Comparison of ENCODE assay signal across 9 mouse cellular contexts in genomic region chr4:91371819-91372215, GRCm38 (mm10). TPM values are rescaled to one million over a fixed set of nuclear protein-coding genes. Genes with fewer than 3 reads are reported as not detected.
A peak's percentile ranks its signal among the peaks of the same experiment; 100 is the strongest.
DNase-seq lines count a peak whose midpoint lies in the region; ATAC-seq lines count a peak whose summit lies in the region.
"Had no signal": no experiment of that assay in that cellular context is flagged by ENCODE, and none has a peak within 500 bp of the region (broad histone marks: within the 10 kb centered on the region; RNA-seq: fewer than 3 reads in every experiment).

No protein-coding gene starts in this region.

- peak overlapping the region; percentile 23; the same call in 1 of the 2 replicates for H3K9ac ChIP-seq in embryonic facial prominence, embryonic 15.5 days
- peak overlapping the region; percentile 76 for H3K9ac ChIP-seq in hindbrain, embryonic 11.5 days (ENCODE audit: low read depth, low read length)
- peak overlapping the region; percentile 56 for H3K9ac ChIP-seq in lung, embryonic 16.5 days (ENCODE audit: low read length)

- H3K4me2 ChIP-seq in embryonic facial prominence, embryonic 15.5 days (replicated peaks): peak overlapping the region; percentile 99
- peak overlapping the region; percentile 99 for H3K4me2 ChIP-seq in hindbrain, embryonic 11.5 days (replicated peaks; ENCODE audit: low read depth, low read length)
- H3K4me2 ChIP-seq in lung, embryonic 16.5 days (ENCODE audit: low read depth, low read length): peak overlapping the region; percentile 100

- no peaks in the 10 kb centered on the region for H3K9me3 ChIP-seq in embryonic facial prominence, embryonic 15.5 days (replicated peaks)
- no peaks in the 10 kb centered on the region for H3K9me3 ChIP-seq in hindbrain, embryonic 11.5 days (ENCODE audit: control insufficient read depth, low read length)
- no peaks in the 10 kb centered on the region for H3K9me3 ChIP-seq in lung, embryonic 16.5 days (ENCODE audit: control insufficient read depth, low read length)

- no peaks in the 10 kb centered on the region for H3K36me3 ChIP-seq in embryonic facial prominence, embryonic 15.5 days
- no peaks in the 10 kb centered on the region for H3K36me3 ChIP-seq in hindbrain, embryonic 11.5 days (ENCODE audit: control insufficient read depth, insufficient read depth, low read length)
- no peaks in the 10 kb centered on the region for H3K36me3 ChIP-seq in lung, embryonic 16.5 days (ENCODE audit: control insufficient read depth, insufficient read depth, low read length)

- H3K27me3 ChIP-seq in embryonic facial prominence, embryonic 15.5 days: peaks cover 63% of the 10 kb centered on the region
- peaks cover 8% of the 10 kb centered on the region; the same call in 1 of the 2 replicates for H3K27me3 ChIP-seq in hindbrain, embryonic 11.5 days (ENCODE audit: control insufficient read depth, insufficient read depth, low read length)
- peaks cover 49% of the 10 kb centered on the region for H3K27me3 ChIP-seq in lung, embryonic 16.5 days (ENCODE audit: control insufficient read depth, insufficient read depth, low read depth, low read length)

- no peak overlapping the region for H3K27ac ChIP-seq in embryonic facial prominence, embryonic 15.5 days (replicated peaks)
- peak overlapping the region; percentile 62 for H3K27ac ChIP-seq in hindbrain, embryonic 11.5 days (ENCODE audit: low read depth, low read length)
- no peak overlapping the region for H3K27ac ChIP-seq in lung, embryonic 16.5 days (ENCODE audit: low read length)

- under 1% methylated on average over 39 of the region's 44 CpGs for WGBS in embryonic facial prominence, embryonic 15.5 days
- 0% methylated on average over 35 of the region's 44 CpGs for WGBS in hindbrain, embryonic 11.5 days
- 0% methylated on average over 15 of the region's 44 CpGs for WGBS in lung, embryonic 16.5 days

- peaks cover 32% of the 10 kb centered on the region for H3K4me1 ChIP-seq in embryonic facial prominence, embryonic 15.5 days
- peaks cover 2% of the 10 kb centered on the region; the same call in 1 of the 2 replicates for H3K4me1 ChIP-seq in hindbrain, embryonic 11.5 days (replicated peaks; ENCODE audit: control insufficient read depth, insufficient read depth, low read length)
- peaks cover 29% of the 10 kb centered on the region for H3K4me1 ChIP-seq in lung, embryonic 16.5 days (replicated peaks; ENCODE audit: control insufficient read depth, insufficient read depth, low read length)

- H3K4me3 ChIP-seq in embryonic facial prominence, embryonic 15.5 days (replicated peaks): peak overlapping the region; percentile 56
- H3K4me3 ChIP-seq in hindbrain, embryonic 11.5 days (ENCODE audit: low read depth, low read length): peak overlapping the region; percentile 76
- H3K4me3 ChIP-seq in lung, embryonic 16.5 days (ENCODE audit: low read length): peak overlapping the region; percentile 63

- peak; percentile 56 for ATAC-seq in embryonic facial prominence, embryonic 15.5 days (ENCODE audit: insufficient number of reproducible peaks, low FRiP score, low TSS enrichment, low read depth)
- peak; percentile 63 for ATAC-seq in hindbrain, embryonic 11.5 days (ENCODE audit: low FRiP score)
- peak; percentile 64 for ATAC-seq in lung, embryonic 16.5 days (ENCODE audit: low read depth)

- peak; percentile 33 for DNase-seq in thymus, postnatal 4 days
- DNase-seq in thymus, postnatal 25 days: no peak
- peak; percentile 90 for DNase-seq in hindbrain, embryonic 11.5 days (ENCODE audit: low spot score)
- DNase-seq in layer of hippocampus, postnatal 36 days: peak; percentile 65 to 75
- peak; percentile 66 for DNase-seq in ovary, postnatal 36 days (ENCODE audit: low spot score)
- DNase-seq in thymus, adult 18-20 months: no peak

RNA-seq across cellular contexts. Expression of gene Elavl2, which starts 28.8 kb away (rescaled TPM):
- 3.6 and 4.4 TPM in 2 replicates for polyA plus RNA-seq in embryonic facial prominence, embryonic 15.5 days (2015; fragmentation: Nextera tagmentation; extraction: Ambion mirVana)
- 103 and 112 TPM in 2 replicates for polyA plus RNA-seq in hindbrain, embryonic 11.5 days (2014; fragmentation: Nextera tagmentation; extraction: Ambion mirVana)
- 100 to 1,000 TPM in 1 of 2 experiments, 10 to 100 TPM in 1; 96.3 to 106 TPM for total RNA-seq in layer of hippocampus, postnatal 36 days (2021)
- polyA plus RNA-seq in lung, embryonic 16.5 days (2015; fragmentation: Nextera tagmentation; extraction: Ambion mirVana): 3.1 and 3.2 TPM in 2 replicates
- total RNA-seq: hematopoietic stem cell, adult 5-6 weeks had no signal

Comparison
In these comparisons a context has a peak if more than half of its experiments do, and no peak if none do; other contexts are left out.
1. DNase-seq: peak in thymus, postnatal 4 days (single experiment), hindbrain, embryonic 11.5 days (single experiment), layer of hippocampus, postnatal 36 days (2 of 2) and ovary, postnatal 36 days (single experiment); none in thymus, postnatal 25 days (single experiment) and thymus, adult 18-20 months (0 of 2).
2. H3K9ac ChIP-seq: peak in every context shown above with its lines; median percentile 76 in hindbrain, embryonic 11.5 days; 56 in lung, embryonic 16.5 days; 23 in embryonic facial prominence, embryonic 15.5 days.
3. RNA of gene Elavl2, which starts 28.8 kb away (polyA plus RNA-seq): 103 to 112 TPM in hindbrain, embryonic 11.5 days; 3.6 to 4.4 TPM in embryonic facial prominence, embryonic 15.5 days and 3.1 to 3.2 TPM in lung, embryonic 16.5 days; every median in the first group is over 10 times any median in the second.
4. Peak in every context shown above with its lines, with median percentiles within 50 percentile points of each other: ATAC-seq, H3K4me2 ChIP-seq and H3K4me3 ChIP-seq.